ENCODE assay signal across 21 mouse cellular contexts in genomic region chr13:19882889-19883288, GRCm38 (mm10). TPM values are rescaled to one million over a fixed set of nuclear protein-coding genes. Genes with fewer than 3 reads are reported as not detected.
DNase-seq lines count a peak whose midpoint lies in the region; ATAC-seq and TF ChIP-seq lines count a peak whose summit lies in the region.
"Had no signal": no experiment of that assay in that cellular context is flagged by ENCODE, and none has a peak within 500 bp of the region (broad histone marks: within the 10 kb centered on the region; RNA-seq: fewer than 3 reads in every experiment).

No protein-coding gene starts in this region.

- H3K27ac ChIP-seq in liver, embryonic 11.5 days (ENCODE audit: low read depth, low read length) = no peak overlapping the region
- no peak overlapping the region for H3K27ac ChIP-seq in liver, postnatal 0 days (ENCODE audit: low read depth)
- H3K27ac ChIP-seq: hindbrain, embryonic 15.5 days; midbrain, embryonic 15.5 days had no signal

- H3K4me2 ChIP-seq in liver, embryonic 11.5 days = no peak overlapping the region
- no peak overlapping the region for H3K4me2 ChIP-seq in liver, postnatal 0 days (ENCODE audit: low read depth, low read length)
- H3K4me2 ChIP-seq: hindbrain, embryonic 15.5 days; midbrain, embryonic 15.5 days had no signal

- DNase-seq in liver, embryonic 11.5 days (ENCODE audit: low spot score) = no peak
- DNase-seq in liver, postnatal 0 days = no peak
- peak; percentile 3 to 4 for DNase-seq in urinary bladder, postnatal 36 days (ENCODE audit: low spot score in 2 of 2)
- no peak for DNase-seq in urinary bladder, postnatal 14 days (ENCODE audit: low spot score)
- DNase-seq in cerebellum, adult 8-10 months = no peak
- DNase-seq in frontal cortex, postnatal 14 days (ENCODE audit: low spot score in 2 of 2) = no peak
- DNase-seq: adrenal gland, adult 8-10 months; B cell, adult 2 months; cerebellum, adult 11 months; cerebellum, postnatal 25 days; heart, postnatal 10 days; kidney, postnatal 4 days; spleen, adult 18-20 months; thymus, postnatal 25 days had no signal

- H3K4me3 ChIP-seq in liver, embryonic 11.5 days (ENCODE audit: low read depth, low read length) = no peak overlapping the region
- H3K4me3 ChIP-seq in liver, postnatal 0 days (ENCODE audit: low read depth, low read length) = no peak overlapping the region
- H3K4me3 ChIP-seq: hindbrain, embryonic 15.5 days; midbrain, embryonic 15.5 days had no signal

- TF ChIP-seq EP300 in liver, postnatal 0 days (IDR thresholded peaks at IDR 0.05; ENCODE audit: low read depth) = no peak

- ATAC-seq in liver, embryonic 11.5 days (replicated peaks; ENCODE audit: low FRiP score) = 0 out of 2 replicates have a peak, but pooled peaks have one; percentile 47
- ATAC-seq in liver, postnatal 0 days = no peak
- peak; percentile 90 for ATAC-seq in megakaryocyte, adult 5-6 weeks (ENCODE audit: poor library complexity, severe bottlenecking)
- no peak for ATAC-seq in cerebellum, adult (ENCODE audit: insufficient number of reproducible peaks, low FRiP score, low TSS enrichment)
- ATAC-seq: forebrain, embryonic 14.5 days had no signal

- no peaks in the 10 kb centered on the region for H3K27me3 ChIP-seq in liver, embryonic 11.5 days (replicated peaks; ENCODE audit: control insufficient read depth, insufficient read depth, low read length)
- no peaks in the 10 kb centered on the region for H3K27me3 ChIP-seq in liver, postnatal 0 days (ENCODE audit: insufficient read depth, low read length)
- H3K27me3 ChIP-seq: hindbrain, embryonic 15.5 days; midbrain, embryonic 15.5 days had no signal

- H3K4me1 ChIP-seq in liver, embryonic 11.5 days (replicated peaks; ENCODE audit: control insufficient read depth, insufficient read depth, low read length) = no peaks in the 10 kb centered on the region; the same call in 1 of the 2 replicates
- no peaks in the 10 kb centered on the region; the same call in 1 of the 2 replicates for H3K4me1 ChIP-seq in liver, postnatal 0 days (ENCODE audit: insufficient read depth)
- H3K4me1 ChIP-seq: hindbrain, embryonic 15.5 days; midbrain, embryonic 15.5 days had no signal

- 37% methylated on average over 4 of the region's 4 CpGs for WGBS in liver, embryonic 11.5 days
- 23% methylated on average over 4 of the region's 4 CpGs for WGBS in liver, postnatal 0 days (ENCODE audit: insufficient replicate concordance)

- H3K9ac ChIP-seq in liver, embryonic 11.5 days (ENCODE audit: low read depth, low read length) = no peak overlapping the region
- no peak overlapping the region for H3K9ac ChIP-seq in liver, postnatal 0 days (replicated peaks)
- H3K9ac ChIP-seq: hindbrain, embryonic 15.5 days; midbrain, embryonic 15.5 days had no signal

- no peaks in the 10 kb centered on the region for H3K36me3 ChIP-seq in liver, embryonic 11.5 days (ENCODE audit: control insufficient read depth, insufficient read depth, low read length)
- no peaks in the 10 kb centered on the region for H3K36me3 ChIP-seq in liver, postnatal 0 days (replicated peaks; ENCODE audit: insufficient read depth, low read length)
- H3K36me3 ChIP-seq: hindbrain, embryonic 15.5 days; midbrain, embryonic 15.5 days had no signal

- TF ChIP-seq CTCF in liver, postnatal 0 days (IDR thresholded peaks at IDR 0.05; ENCODE audit: low read depth) = no peak

- no peaks in the 10 kb centered on the region for H3K9me3 ChIP-seq in liver, embryonic 11.5 days (ENCODE audit: control insufficient read depth, low read length)
- no peaks in the 10 kb centered on the region for H3K9me3 ChIP-seq in liver, postnatal 0 days (ENCODE audit: low read length)
- H3K9me3 ChIP-seq: hindbrain, embryonic 15.5 days; midbrain, embryonic 15.5 days had no signal

RNA-seq across cellular contexts. Expression of gene Gpr141, which starts 58.8 kb away (rescaled TPM):
- polyA plus RNA-seq in liver, embryonic 11.5 days (2014; fragmentation: Nextera tagmentation; extraction: Ambion mirVana) = 1.1 and 1.2 TPM in 2 replicates
- polyA plus RNA-seq in liver, postnatal 0 days (2015; fragmentation: Nextera tagmentation; extraction: Ambion mirVana) = 3.2 and 3.5 TPM in 2 replicates
- total RNA-seq in megakaryocyte, adult 5-6 weeks (2015) = 151 and 163 TPM in 2 replicates
- 201 and 203 TPM in 2 replicates for total RNA-seq in megakaryocyte, adult 5-6 weeks (2017)
- total RNA-seq: layer of hippocampus, postnatal 25 days; left cerebral cortex, postnatal 25 days had no signal
- polyA plus RNA-seq: hindbrain, embryonic 15.5 days had no signal

Comparison
In these comparisons a context has a peak if more than half of its experiments do, and no peak if none do; other contexts are left out.
1. ATAC-seq: peak in liver, embryonic 11.5 days (single experiment) and megakaryocyte, adult 5-6 weeks (single experiment); none in liver, postnatal 0 days (single experiment) and cerebellum, adult (single experiment).
2. DNase-seq: peak in urinary bladder, postnatal 36 days (2 of 2); none in liver, embryonic 11.5 days (single experiment), liver, postnatal 0 days (single experiment), urinary bladder, postnatal 14 days (single experiment), cerebellum, adult 8-10 months (single experiment) and frontal cortex, postnatal 14 days (0 of 2).